Mouse (Mus musculus) gastrocnemius, adult 8-10 months (tissue): ENCODE data around the gene Zfp354c. TPM values are rescaled to one million over a fixed set of nuclear protein-coding genes. Genes with fewer than 3 reads are reported as not detected.

Experiments
- total RNA-seq, 4 experiments: library from RNA; stranded (reverse); gene quantifications; 2 replicates each; pipeline ENCODE4 v1.2.4; 2022

Gene Zfp354c
- total RNA-seq, 4 experiments from 2014 or later: 3.1 to 4.4 (median 3.6) TPM

Other genes with a start within 250 kb of the Zfp354c start
- gene Adamts2, start 225.6 kb downstream of the Zfp354c start, total RNA-seq: 1 to 10 TPM; 3.5 to 4.9 (median 4.7) TPM
- 1 to 10 TPM; 2.1 to 2.4 (median 2.2) TPM for gene Zfp879, start 13.8 kb upstream of the Zfp354c start, total RNA-seq
- not detected for gene Grm6, start 23.0 kb upstream of the Zfp354c start, total RNA-seq
- gene Zfp454, start 59.9 kb upstream of the Zfp354c start, total RNA-seq: 1 to 10 TPM; 1.8 to 2.1 (median 1.9) TPM
- gene Zfp2, start 88.4 kb upstream of the Zfp354c start, total RNA-seq: 1 to 10 TPM; 3.8 to 4.8 (median 4.2) TPM
- gene Zfp354b, start 103.9 kb upstream of the Zfp354c start, total RNA-seq: 1 to 10 TPM; 1.6 to 2.3 (median 2.2) TPM
- not detected for gene 4933414I15Rik, start 116.0 kb upstream of the Zfp354c start, total RNA-seq
- gene Prop1, start 126.0 kb upstream of the Zfp354c start, total RNA-seq: not detected
- gene Olfr1378, start 138.8 kb upstream of the Zfp354c start, total RNA-seq: not detected
- gene Olfr1377, start 154.2 kb upstream of the Zfp354c start, total RNA-seq: not detected
- gene Olfr51, start 175.9 kb upstream of the Zfp354c start, total RNA-seq: not detected
- not detected for gene Olfr54, start 186.5 kb upstream of the Zfp354c start, total RNA-seq
- gene Olfr1375, start 220.4 kb upstream of the Zfp354c start, total RNA-seq: not detected
- 1 to 10 TPM; 3.3 to 4.7 (median 3.5) TPM for gene Zfp354a, start 231.5 kb upstream of the Zfp354c start, total RNA-seq